Mouse (Mus musculus) midbrain, embryonic 15.5 days (tissue): ENCODE measurements around the gene Rmnd5a. TPM values are rescaled to one million over a fixed set of nuclear protein-coding genes. Genes with fewer than 3 reads are reported as not detected.

Experiments
- polyA plus RNA-seq: library from polyadenylated mRNA; unstranded; fragments of >200 nt; fragmentation: Nextera tagmentation; extraction: Ambion mirVana; gene quantifications from 2 replicates; pipeline ENCODE4 v1.2.1, GENCODE M21; 2015

Gene Rmnd5a
- polyA plus RNA-seq, 1 experiment from 2014 or later, result 9.3 TPM

Other genes with a start within 250 kb of the Rmnd5a start
- 0.45 and 0.46 TPM in 2 replicates for gene Fabp1, start 240.8 kb downstream of the Rmnd5a start, polyA plus RNA-seq
- 16.9 and 17.2 TPM in 2 replicates for gene Krcc1, start 169.0 kb downstream of the Rmnd5a start, polyA plus RNA-seq
- 0.15 and 0.74 TPM in 2 replicates for gene Smyd1, start 118.4 kb downstream of the Rmnd5a start, polyA plus RNA-seq
- not detected in 2 replicates for gene Cd8b1, start 117.8 kb downstream of the Rmnd5a start, polyA plus RNA-seq
- gene Cd8a, start 67.2 kb downstream of the Rmnd5a start, polyA plus RNA-seq, result not detected in 2 replicates
- 24.9 and 26.0 TPM in 2 replicates for gene Rnf103, start 53.3 kb upstream of the Rmnd5a start, polyA plus RNA-seq
- 54.3 and 55.7 TPM in 2 replicates for gene Chmp3, start 103.2 kb upstream of the Rmnd5a start, polyA plus RNA-seq
- 44.7 and 46.5 TPM in 2 replicates for gene Kdm3a, start 192.4 kb upstream of the Rmnd5a start, polyA plus RNA-seq